Mouse (Mus musculus) ES-Bruce4 (cell line): Measurements from ENCODE around the gene Epo. TPM values are rescaled to one million over a fixed set of nuclear protein-coding genes. Genes with fewer than 3 reads are reported as not detected.

ENCODE experiments used
- H3K27ac ChIP-seq: 2 replicates; pipeline ENCODE4 v1.5.1; 2012; ENCODE audit warnings: low read length, inconsistent platforms; ENCODE audit not compliant: insufficient read depth
- H3K27me3 ChIP-seq: 2 replicates; pipeline ENCODE4 v1.6.1; 2012; ENCODE audit warnings: mild to moderate bottlenecking, low read length, inconsistent platforms; ENCODE audit not compliant: control insufficient read depth, poor library complexity, insufficient read depth, severe bottlenecking
- H3K36me3 ChIP-seq: 2 replicates; pipeline ENCODE4 v1.6.1; 2012; ENCODE audit warnings: inconsistent platforms, mild to moderate bottlenecking, low read length, moderate library complexity; ENCODE audit not compliant: control insufficient read depth, poor library complexity, insufficient read depth, severe bottlenecking
- H3K4me1 ChIP-seq: one replicate; pipeline ENCODE4 v1.8.1; 2011; ENCODE audit warnings: low read length; ENCODE audit not compliant: control insufficient read depth, insufficient read depth
- H3K4me3 ChIP-seq: 2 replicates; pipeline ENCODE4 v1.5.1; 2011; ENCODE audit warnings: low read depth, mild to moderate bottlenecking, low read length
- H3K9ac ChIP-seq: 2 replicates; pipeline ENCODE4 v1.6.1; 2012; ENCODE audit warnings: low read depth, mild to moderate bottlenecking, inconsistent platforms; ENCODE audit not compliant: poor library complexity, severe bottlenecking
- H3K9me3 ChIP-seq: replicated peaks from 2 replicates; pipeline ENCODE4 v1.6.1; 2012; ENCODE audit warnings: mild to moderate bottlenecking, low read length, inconsistent platforms; ENCODE audit not compliant: control insufficient read depth, poor library complexity, insufficient read depth, severe bottlenecking
- CTCF ChIP-seq: IDR thresholded peaks from one replicate; pipeline ENCODE4 v1.8.1; 2011; ENCODE audit warnings: low read depth, low read length
- EP300 ChIP-seq: IDR thresholded peaks from 2 replicates; pipeline ENCODE4 v1.6.1; 2011; ENCODE audit warnings: low read depth, low read length; ENCODE audit not compliant: insufficient read depth
- POLR2A ChIP-seq: IDR thresholded peaks from one replicate; pipeline ENCODE4 v1.8.1; 2011; ENCODE audit warnings: low read length; ENCODE audit not compliant: insufficient read depth
- polyA plus RNA-seq: library from polyadenylated mRNA; stranded (reverse); fragments of >200 nt; gene quantifications from 2 replicates; pipeline ENCODE4 v1.2.4, GENCODE M21; 2011; ENCODE audit warnings: low read depth; ENCODE audit not compliant: missing spikeins, insufficient read depth, insufficient read length

Epo gene
- polyA plus RNA-seq, 1 experiment: not detected

DNA sequence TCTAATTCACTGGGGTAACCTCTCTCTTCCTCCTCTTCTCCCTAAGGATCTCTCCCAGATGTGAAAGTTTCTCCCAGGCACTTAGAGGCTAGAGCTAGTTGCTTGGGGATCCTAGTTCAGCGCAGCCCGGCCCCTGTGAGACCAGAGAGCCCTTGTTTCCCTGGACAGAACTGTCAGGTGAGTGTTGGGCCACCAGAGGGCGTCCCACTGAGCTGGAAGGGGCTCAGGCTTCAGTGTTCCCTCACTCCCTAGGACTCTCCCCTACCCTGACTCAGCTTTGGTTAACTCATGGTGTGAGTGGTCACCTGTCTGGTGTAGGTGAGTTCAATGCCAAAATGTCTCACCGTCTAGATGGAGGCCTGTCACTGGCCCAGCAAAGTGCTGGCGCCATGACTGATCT is 14.6 kb downstream of the Epo start, which contains the start of gene Gigyf1:
Gene Gigyf1, plus strand, starts transcription at position 113 of the 400 bp plus-strand sequence.
- TF ChIP-seq EP300 (no peak), CTCF (peak; percentile 78), POLR2A (no peak)
- Histone ChIP-seq H3K27ac (no peak within 1 kb of the TSS), H3K4me1 (peaks cover 6% of the 10 kb centered on the region), H3K4me3 (no peak within 1 kb of the TSS), H3K9me3 (no peaks in the 10 kb centered on the region), H3K36me3 (peaks cover 36% of the 10 kb centered on the region), H3K9ac (no peak within 1 kb of the TSS), H3K27me3 (no peaks in the 10 kb centered on the region)

DNA sequence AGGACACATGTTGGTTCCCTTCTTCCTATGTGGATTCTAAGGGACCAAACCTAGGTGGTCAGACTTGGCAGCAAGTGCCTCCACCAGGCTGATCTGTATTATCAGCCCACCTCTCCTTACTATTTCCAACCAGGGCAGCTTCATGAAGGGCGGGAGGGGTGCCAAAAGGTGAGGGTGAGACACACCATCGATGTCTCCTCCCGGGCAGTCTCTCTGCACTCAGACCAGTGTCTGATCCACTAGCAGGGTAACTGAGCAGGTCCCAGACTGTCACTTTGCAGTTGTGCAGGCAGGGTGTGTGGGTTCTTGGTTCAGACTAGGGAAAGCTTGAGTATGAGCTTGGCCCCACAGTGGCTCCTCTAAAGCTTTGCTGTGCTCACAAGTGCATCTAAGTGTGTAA is 18.2 kb downstream of the Epo start:
- no peak overlapping the region for H3K9ac ChIP-seq
- peaks cover 1% of the 10 kb centered on the region for H3K4me1 ChIP-seq
- H3K36me3 ChIP-seq: peaks cover 12% of the 10 kb centered on the region

DNA sequence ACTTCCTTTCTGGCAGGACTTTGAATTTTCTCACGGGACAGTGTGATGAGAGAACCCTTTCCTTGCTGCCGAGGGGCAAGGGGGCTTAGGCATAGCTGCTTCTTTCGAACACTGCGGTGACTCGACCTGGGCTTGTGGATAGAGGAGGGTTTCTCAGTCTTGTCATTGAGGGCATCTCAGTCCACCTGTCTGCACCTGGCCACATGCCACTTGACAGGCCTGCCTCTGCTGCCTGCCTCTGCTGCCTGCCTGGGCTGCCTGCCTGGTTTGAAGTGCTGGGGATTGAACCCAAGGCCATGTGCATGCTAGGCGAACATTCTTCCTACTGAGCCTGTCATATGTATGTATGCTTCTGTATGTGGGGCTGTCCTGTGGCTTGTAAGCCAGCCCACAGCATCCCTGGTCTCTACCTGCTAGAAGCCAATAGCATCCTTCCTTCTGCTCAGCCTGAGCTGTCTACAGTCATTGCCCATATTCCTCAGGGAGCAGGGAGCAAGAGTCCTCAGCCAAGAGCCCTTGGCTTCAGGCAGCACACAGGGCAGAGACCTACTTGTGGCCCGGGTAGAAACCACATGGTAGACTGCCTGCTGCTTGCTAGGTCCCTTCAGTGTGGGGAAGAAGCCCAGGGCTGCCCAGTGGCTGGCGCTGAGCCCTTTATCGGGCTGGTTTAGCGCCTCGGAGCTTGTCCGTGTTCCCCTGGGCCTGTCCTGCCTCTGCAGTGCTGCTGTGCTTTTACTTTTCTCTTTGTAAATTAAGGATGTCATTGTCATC is 18.9 kb downstream of the Epo start:
- H3K27me3 ChIP-seq: no peaks in the 10 kb centered on the region
- H3K9ac ChIP-seq: no peak overlapping the region
- TF ChIP-seq EP300 (no peak), CTCF (no peak), POLR2A (no peak)
- H3K9me3 ChIP-seq: no peaks in the 10 kb centered on the region
- peaks cover 6% of the 10 kb centered on the region; the same call in 1 of the 2 replicates for H3K36me3 ChIP-seq
- no peak overlapping the region for H3K4me3 ChIP-seq
- H3K4me1 ChIP-seq: peaks cover 1% of the 10 kb centered on the region
- no peak overlapping the region for H3K27ac ChIP-seq

More for the DNA sequence above, 18.2 kb downstream of the Epo start:
- TF ChIP-seq CTCF (no peak), EP300 (no peak), POLR2A (no peak)
- Histone ChIP-seq H3K4me3 (no peak overlapping the region), H3K9me3 (no peaks in the 10 kb centered on the region), H3K27me3 (no peaks in the 10 kb centered on the region), H3K27ac (no peak overlapping the region)

DNA sequence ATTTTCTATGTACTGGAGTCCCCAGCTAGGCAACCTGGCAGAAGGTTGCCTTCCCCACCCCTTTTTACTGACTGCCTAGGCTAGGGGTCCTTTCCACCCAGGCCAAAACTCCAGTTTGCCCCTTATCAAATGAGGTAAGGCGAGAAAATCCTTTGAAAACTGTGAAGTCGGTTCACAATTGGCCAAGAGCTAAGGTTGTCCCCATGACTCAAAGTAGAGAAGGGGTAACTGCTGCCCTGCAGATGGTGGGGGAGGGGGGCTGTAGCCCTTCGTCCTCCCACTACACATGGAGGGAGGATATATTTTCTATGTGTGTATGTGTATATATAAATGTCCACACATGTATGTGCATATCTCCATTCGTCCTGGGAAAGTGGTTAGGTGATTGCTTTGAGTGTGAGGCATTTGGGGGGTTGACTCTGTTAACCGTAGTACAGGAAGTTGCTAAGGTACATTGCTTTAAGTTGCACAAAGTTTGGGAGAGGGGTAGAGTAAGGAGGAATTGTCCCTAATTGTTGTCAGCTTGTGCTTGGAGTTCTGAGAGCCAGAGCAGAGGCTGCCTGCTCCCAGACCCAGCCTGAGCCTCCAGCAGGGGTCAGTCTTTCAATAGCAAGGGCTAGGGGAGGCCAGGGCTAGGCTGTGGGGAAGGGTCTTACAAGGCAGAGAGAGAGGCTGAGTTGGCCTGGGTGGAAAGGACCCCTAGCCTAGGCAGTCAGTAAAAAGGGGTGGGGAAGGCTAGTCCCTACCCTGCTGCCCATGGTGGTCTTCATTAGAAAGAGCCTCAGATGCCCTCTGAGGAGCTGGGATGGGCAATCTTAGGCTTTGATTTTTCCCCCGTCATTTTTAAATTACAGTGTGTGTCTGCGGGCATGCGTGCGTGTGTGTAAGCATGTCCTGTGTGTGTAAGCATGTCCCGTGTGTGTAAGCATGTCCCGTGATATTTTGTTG is 19.9 kb downstream of the Epo start:
- H3K36me3 ChIP-seq: no peaks in the 10 kb centered on the region
- no peak overlapping the region for H3K4me3 ChIP-seq
- no peak overlapping the region for H3K9ac ChIP-seq
- H3K27ac ChIP-seq: no peak overlapping the region
- H3K27me3 ChIP-seq: no peaks in the 10 kb centered on the region
- no peaks in the 10 kb centered on the region for H3K9me3 ChIP-seq
- peaks cover 1% of the 10 kb centered on the region for H3K4me1 ChIP-seq
- TF ChIP-seq EP300 (no peak), POLR2A (no peak), CTCF (peak; percentile 82)

- Histone ChIP-seq H3K4me3 (peak overlapping the region; percentile 74), H3K27ac (no peak overlapping the region), H3K9me3 (no peaks in the 10 kb centered on the region), H3K9ac (peak overlapping the region; percentile 99), H3K4me1 (peaks cover 1% of the 10 kb centered on the region), H3K27me3 (no peaks in the 10 kb centered on the region), H3K36me3 (no peaks in the 10 kb centered on the region)
- no peak for TF ChIP-seq EP300
- TF ChIP-seq CTCF: no peak
These were observed 21.3 kb downstream of the Epo start for GRCm38 (mm10) chr5:137511706-137512105.
